Mouse (Mus musculus): ENCODE data around the gene Caskin2.

The Caskin2 gene

GRCm38 (mm10) chr11:115806154-115806553 lies 7.3 kb downstream of the Caskin2 start:
- DNase-seq (ENCODE audit: low read depth, low spot score): no peak

GRCm38 (mm10) chr11:115805005-115805404 lies 8.4 kb downstream of the Caskin2 start:
- DNase-seq (ENCODE audit: low read depth, low spot score): no peak

GRCm38 (mm10) chr11:115803072-115803709 lies 10.2 kb downstream of the Caskin2 start:
- no peak for DNase-seq (ENCODE audit: low read depth, low spot score)

- DNase-seq (ENCODE audit: low read depth, low spot score): no peak
Measured at GRCm38 (mm10) chr11:115800981-115801380, 12.5 kb downstream of the Caskin2 start.

- DNase-seq (ENCODE audit: low read depth, low spot score): no peak
Measured at GRCm38 (mm10) chr11:115797665-115798064, 15.8 kb downstream of the Caskin2 start.

- no peak for DNase-seq (ENCODE audit: low read depth, low spot score)
Measured at GRCm38 (mm10) chr11:115796898-115797297, 16.5 kb downstream of the Caskin2 start.

GRCm38 (mm10) chr11:115792353-115792752 lies 21.1 kb downstream of the Caskin2 start:
- no peak for DNase-seq (ENCODE audit: low read depth, low spot score)

GRCm38 (mm10) chr11:115791919-115792318 lies 21.5 kb downstream of the Caskin2 start:
- DNase-seq (ENCODE audit: low read depth, low spot score): no peak

- DNase-seq (ENCODE audit: low read depth, low spot score): no peak
Measured at GRCm38 (mm10) chr11:115789787-115790186, 23.7 kb downstream of the Caskin2 start.

- DNase-seq (ENCODE audit: low read depth, low spot score): no peak
Measured at GRCm38 (mm10) chr11:115786473-115786872, 27.0 kb downstream of the Caskin2 start.

GRCm38 (mm10) chr11:115780141-115781070 lies 33.0 kb downstream of the Caskin2 start:
- DNase-seq (ENCODE audit: low read depth, low spot score): no peak

- no peak for DNase-seq (ENCODE audit: low read depth, low spot score)
Measured at GRCm38 (mm10) chr11:115779038-115779571, 34.3 kb downstream of the Caskin2 start.

- no peak for DNase-seq (ENCODE audit: low read depth, low spot score)
Measured at GRCm38 (mm10) chr11:115777487-115778335, 35.7 kb downstream of the Caskin2 start.

- DNase-seq (ENCODE audit: low read depth, low spot score): no peak
Measured at GRCm38 (mm10) chr11:115776954-115777353, 36.5 kb downstream of the Caskin2 start.

GRCm38 (mm10) chr11:115775821-115776665 lies 37.4 kb downstream of the Caskin2 start:
- DNase-seq (ENCODE audit: low read depth, low spot score): no peak

- DNase-seq (ENCODE audit: low read depth, low spot score): no peak
Measured at GRCm38 (mm10) chr11:115774653-115775052, 38.8 kb downstream of the Caskin2 start.

GRCm38 (mm10) chr11:115768896-115769295 lies 44.5 kb downstream of the Caskin2 start:
- no peak for DNase-seq (ENCODE audit: low read depth, low spot score)

GRCm38 (mm10) chr11:115766981-115767380 lies 46.5 kb downstream of the Caskin2 start:
- no peak for DNase-seq (ENCODE audit: low read depth, low spot score)

GRCm38 (mm10) chr11:115766356-115766943 lies 47.0 kb downstream of the Caskin2 start:
- no peak for DNase-seq (ENCODE audit: low read depth, low spot score)

- no peak for DNase-seq (ENCODE audit: low read depth, low spot score)
Measured at GRCm38 (mm10) chr11:115765607-115766141, 47.8 kb downstream of the Caskin2 start.
